Mouse (Mus musculus) lung, postnatal 0 days (tissue): Measurements from ENCODE around the gene Fyttd1. TPM values are rescaled to one million over a fixed set of nuclear protein-coding genes. Genes with fewer than 3 reads are reported as not detected.
"Not testable (repeated sequence)": the region's sequence is repeated elsewhere in the genome, so short reads cannot be mapped to it uniquely, and the experiment has no call there.

Experiments
- ATAC-seq: fragments of 200-750 bp; cut with Nextera tagmentation; 2 replicates; pipeline ENCODE4 v1.8.0; 2017; ENCODE audit warnings: moderate library complexity
- DNase-seq: peaks from one replicate; pipeline ENCODE4 v3.0.0-alpha.2; 2016; ENCODE audit warnings: low spot score
- H3K27ac ChIP-seq: fragments of 300-500 bp; sonication (generic); 2 replicates; pipeline ENCODE4 v1.5.1; 2014; ENCODE audit warnings: antibody characterized with exemption, mild to moderate bottlenecking, low read length, mixed read lengths
- H3K27me3 ChIP-seq: fragments of 300-500 bp; sonication (generic); replicated peaks from 2 replicates; pipeline ENCODE4 v1.6.1; 2014; ENCODE audit warnings: low read length, mixed read lengths; ENCODE audit not compliant: insufficient read depth
- H3K36me3 ChIP-seq: fragments of 300-500 bp; sonication (generic); 2 replicates; pipeline ENCODE4 v1.6.1; 2014; ENCODE audit warnings: low read length, mixed read lengths; ENCODE audit not compliant: insufficient read depth
- H3K4me1 ChIP-seq: fragments of 300-500 bp; sonication (generic); 2 replicates; pipeline ENCODE4 v1.6.1; 2014; ENCODE audit warnings: antibody characterized with exemption, low read depth, low read length, mixed read lengths; ENCODE audit not compliant: insufficient read depth
- H3K4me2 ChIP-seq: fragments of 300-500 bp; sonication (generic); replicated peaks from 2 replicates; pipeline ENCODE4 v1.6.1; 2014; ENCODE audit warnings: low read depth, mild to moderate bottlenecking, low read length, moderate library complexity, mixed read lengths
- H3K4me3 ChIP-seq: fragments of 300-500 bp; sonication (generic); 2 replicates; pipeline ENCODE4 v1.5.1; 2014; ENCODE audit warnings: low read depth, low read length
- H3K9ac ChIP-seq: fragments of 300-500 bp; sonication (generic); replicated peaks from 2 replicates; pipeline ENCODE4 v1.6.1; 2014; ENCODE audit warnings: low read depth, mild to moderate bottlenecking
- H3K9me3 ChIP-seq: fragments of 300-500 bp; sonication (generic); 2 replicates; pipeline ENCODE4 v1.6.1; 2016; ENCODE audit warnings: low read length, mixed read lengths
- CTCF ChIP-seq: IDR thresholded peaks from 2 replicates; pipeline ENCODE4 v1.5.1; 2016; ENCODE audit warnings: antibody characterized with exemption, mild to moderate bottlenecking
- EP300 ChIP-seq: IDR thresholded peaks from 2 replicates; pipeline ENCODE4 v1.6.1; 2016; ENCODE audit warnings: antibody characterized with exemption, mild to moderate bottlenecking, control low read depth
- WGBS: fragments of 180-500 bp; shearing (Covaris S2); extraction: QIAGEN DNeasy Blood & Tissue Kit; methylation state at CpG from one replicate; pipeline ENCODE4 v1.1.7; 2014; 5-methylcytosine and 5-hydroxymethylcytosine counted together
- polyA plus RNA-seq: library from polyadenylated mRNA; unstranded; fragments of >200 nt; fragmentation: Nextera tagmentation; extraction: Ambion mirVana; gene quantifications from 2 replicates; pipeline ENCODE4 v1.2.1, GENCODE M21; 2015

The Fyttd1 gene
- polyA plus RNA-seq, 1 experiment from 2014 or later: 63.5 TPM

GRCm38 (mm10) chr16:32937358-32937757, 60.1 kb downstream of the Fyttd1 start:
- no peaks in the 10 kb centered on the region for H3K4me1 ChIP-seq
- no peak; the same call in 1 of the 2 replicates for ATAC-seq
- no peak overlapping the region for H3K4me2 ChIP-seq
- TF ChIP-seq EP300 (no peak), CTCF (no peak)
- H3K9ac ChIP-seq: no peak overlapping the region
- 70% methylated on average over 2 of the region's 2 CpGs for WGBS
- no peaks in the 10 kb centered on the region for H3K9me3 ChIP-seq
- no peak overlapping the region for H3K4me3 ChIP-seq
- DNase-seq: no peak
- H3K27ac ChIP-seq: no peak overlapping the region
- no peaks in the 10 kb centered on the region for H3K27me3 ChIP-seq
- no peaks in the 10 kb centered on the region for H3K36me3 ChIP-seq

- not testable (repeated sequence) for ATAC-seq, H3K27ac ChIP-seq, H3K4me1 ChIP-seq, H3K9me3 ChIP-seq, H3K4me3 ChIP-seq, H3K4me2 ChIP-seq, H3K27me3 ChIP-seq, H3K36me3 ChIP-seq, H3K9ac ChIP-seq
- 48% methylated on average over 3 of the region's 3 CpGs for WGBS
- DNase-seq: peak; percentile 22
These were observed 62.0 kb downstream of the Fyttd1 start for GRCm38 (mm10) chr16:32939301-32939700.

DNA sequence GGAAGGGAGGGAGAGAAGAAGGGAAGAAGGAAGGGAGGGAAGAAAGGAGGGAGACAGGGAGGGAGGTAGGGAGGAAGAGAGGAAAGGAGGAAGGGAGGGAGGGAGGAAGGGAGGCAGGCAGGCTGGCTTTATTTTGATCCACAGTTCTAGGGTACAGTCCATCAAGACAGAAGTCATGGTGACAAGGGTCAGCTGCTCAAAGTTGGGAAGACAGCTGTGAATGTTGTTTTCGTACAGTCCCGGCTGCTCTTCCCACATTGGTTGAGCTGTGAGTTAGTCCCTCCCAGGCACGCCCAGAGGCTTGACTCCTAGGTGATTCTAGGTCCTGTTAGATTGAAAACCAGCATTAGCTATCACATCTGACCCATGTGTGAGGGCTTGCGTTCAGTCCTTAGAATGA, 62.4 kb downstream of the Fyttd1 start:
- not testable (repeated sequence) for H3K4me3 ChIP-seq, DNase-seq, H3K4me2 ChIP-seq, H3K9ac ChIP-seq, ATAC-seq, H3K36me3 ChIP-seq, H3K27me3 ChIP-seq, H3K27ac ChIP-seq, H3K9me3 ChIP-seq, H3K4me1 ChIP-seq
- WGBS: 95% methylated on average over 4 of the region's 4 CpGs

DNA sequence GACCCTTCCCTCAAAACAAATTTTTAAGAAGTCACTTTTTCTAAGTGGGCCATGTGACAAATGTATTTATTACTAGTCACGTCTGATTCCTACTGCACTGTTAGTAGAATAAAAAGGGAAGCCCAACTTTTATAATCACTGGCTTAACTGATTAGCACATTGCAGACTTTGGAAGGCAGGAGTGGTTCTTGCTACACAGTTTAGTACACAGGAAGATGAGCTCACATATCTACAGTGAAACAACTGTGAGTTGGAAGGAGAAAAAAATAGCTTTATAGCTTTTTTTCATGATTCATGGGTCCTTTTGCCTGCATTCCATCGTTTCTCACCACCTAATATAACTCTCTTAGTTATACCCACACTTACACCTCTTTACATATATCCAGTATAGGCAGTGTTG, 63.9 kb downstream of the Fyttd1 start:
- not testable (repeated sequence) for ATAC-seq, H3K4me3 ChIP-seq, DNase-seq, H3K9me3 ChIP-seq, H3K4me1 ChIP-seq, H3K4me2 ChIP-seq, H3K27ac ChIP-seq, H3K36me3 ChIP-seq, H3K9ac ChIP-seq, H3K27me3 ChIP-seq
- 88% methylated on average over 2 of the region's 2 CpGs for WGBS

GRCm38 (mm10) chr16:32942694-32943093, 65.4 kb downstream of the Fyttd1 start:
- Histone ChIP-seq H3K9me3 (no peaks in the 10 kb centered on the region), H3K9ac (no peak overlapping the region), H3K4me1 (no peaks in the 10 kb centered on the region), H3K36me3 (no peaks in the 10 kb centered on the region), H3K27ac (no peak overlapping the region), H3K4me3 (no peak overlapping the region), H3K4me2 (no peak overlapping the region), H3K27me3 (no peaks in the 10 kb centered on the region)
- TF ChIP-seq CTCF: no peak
- no peak for TF ChIP-seq EP300
- ATAC-seq (no peak), DNase-seq (no peak)
- WGBS: 63% methylated on average over 5 of the region's 5 CpGs

- H3K36me3 ChIP-seq: no peaks in the 10 kb centered on the region
- no peak for TF ChIP-seq EP300
- H3K27me3 ChIP-seq: no peaks in the 10 kb centered on the region
- no peak overlapping the region for H3K4me3 ChIP-seq
- H3K4me2 ChIP-seq: no peak overlapping the region
- H3K4me1 ChIP-seq: no peaks in the 10 kb centered on the region
- no peaks in the 10 kb centered on the region for H3K9me3 ChIP-seq
- no peak overlapping the region for H3K9ac ChIP-seq
- no peak overlapping the region for H3K27ac ChIP-seq
- WGBS: 65% methylated on average over 5 of the region's 5 CpGs
- ATAC-seq (no peak), DNase-seq (no peak)
These were observed 68.1 kb downstream of the Fyttd1 start for GRCm38 (mm10) chr16:32945379-32945778.

DNA sequence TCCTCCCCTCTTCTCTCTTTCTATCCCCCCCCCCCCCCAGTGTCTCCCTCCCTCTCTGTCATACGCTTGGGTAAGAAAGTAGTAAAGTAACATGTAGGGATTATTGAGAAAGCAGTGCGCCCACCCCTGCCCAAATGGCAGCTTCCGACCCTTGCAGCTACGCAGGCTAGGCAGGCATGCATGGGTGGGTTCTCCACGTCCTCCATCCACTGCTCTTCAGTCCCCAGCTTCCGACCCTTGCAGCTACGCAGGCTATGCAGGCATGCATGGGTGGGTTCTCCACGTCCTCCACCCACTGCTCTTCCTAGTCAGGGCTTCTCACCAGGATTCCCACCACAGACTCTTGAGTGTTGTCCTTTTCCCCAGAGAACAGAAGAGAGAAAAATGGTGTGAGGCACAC, 70.7 kb downstream of the Fyttd1 start:
- no peak overlapping the region for H3K9ac ChIP-seq
- H3K9me3 ChIP-seq: no peaks in the 10 kb centered on the region
- 83% methylated on average over 8 of the region's 8 CpGs for WGBS
- no peak overlapping the region for H3K27ac ChIP-seq
- no peaks in the 10 kb centered on the region for H3K27me3 ChIP-seq
- ATAC-seq (no peak), DNase-seq (no peak)
- H3K4me1 ChIP-seq: no peaks in the 10 kb centered on the region
- H3K36me3 ChIP-seq: no peaks in the 10 kb centered on the region
- H3K4me2 ChIP-seq: no peak overlapping the region
- no peak overlapping the region for H3K4me3 ChIP-seq
- TF ChIP-seq CTCF: no peak
- TF ChIP-seq EP300: no peak
